Mouse (Mus musculus): ENCODE measurements around the gene Thap4.
"Not testable (repeated sequence)": the region's sequence is repeated elsewhere in the genome, so short reads cannot be mapped to it uniquely, and the experiment has no call there.

Thap4 gene

DNA sequence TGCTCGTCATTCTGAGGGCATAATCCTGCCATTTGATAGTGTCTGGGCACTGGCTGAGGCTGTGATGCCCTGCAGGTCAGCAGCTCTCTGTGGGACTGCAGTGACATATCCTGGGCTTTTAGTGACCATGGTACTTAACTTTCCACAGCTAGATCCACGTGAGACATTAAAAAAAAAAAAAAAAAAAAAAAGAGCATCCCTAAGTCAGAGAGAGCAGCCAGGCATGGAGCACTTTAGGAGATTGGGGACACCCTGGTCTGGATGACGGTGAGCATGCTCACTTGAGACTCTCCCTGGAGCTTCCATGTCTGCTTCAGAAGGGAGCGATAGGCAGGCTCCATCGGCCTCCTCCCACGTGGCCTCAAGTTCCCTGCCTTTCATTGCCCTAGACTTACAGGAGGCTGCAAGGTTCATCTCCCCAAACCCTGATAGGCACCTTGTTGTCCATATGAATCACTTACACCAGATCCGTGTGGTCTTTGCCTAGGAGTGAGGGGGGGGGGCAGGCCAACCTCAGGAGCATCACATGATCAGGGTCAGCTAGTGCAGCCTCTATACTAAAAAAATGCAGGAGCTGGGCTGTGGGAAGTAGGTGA, 64.7 kb downstream of the Thap4 start:
- DNase-seq = no peak

DNA sequence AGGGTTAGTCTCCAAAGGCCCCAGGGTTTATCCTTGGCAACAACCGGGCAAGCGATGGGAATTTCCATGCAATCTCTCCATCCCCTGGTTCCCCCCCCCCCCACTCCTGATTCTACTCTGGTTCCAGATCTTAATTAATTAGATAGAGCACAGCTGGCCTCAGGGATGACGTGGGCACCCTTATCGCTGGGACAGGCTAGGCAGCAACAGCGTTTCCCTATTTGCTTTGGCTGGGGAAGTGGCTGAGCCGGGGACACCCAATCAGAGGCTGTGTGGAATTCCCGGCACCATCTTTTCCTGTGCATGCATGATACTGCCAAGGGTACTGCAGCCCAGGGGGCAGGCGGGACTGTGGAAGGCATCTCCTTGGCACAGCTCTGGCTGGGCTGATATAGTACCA, 66.5 kb downstream of the Thap4 start:
- no peak for DNase-seq

DNA sequence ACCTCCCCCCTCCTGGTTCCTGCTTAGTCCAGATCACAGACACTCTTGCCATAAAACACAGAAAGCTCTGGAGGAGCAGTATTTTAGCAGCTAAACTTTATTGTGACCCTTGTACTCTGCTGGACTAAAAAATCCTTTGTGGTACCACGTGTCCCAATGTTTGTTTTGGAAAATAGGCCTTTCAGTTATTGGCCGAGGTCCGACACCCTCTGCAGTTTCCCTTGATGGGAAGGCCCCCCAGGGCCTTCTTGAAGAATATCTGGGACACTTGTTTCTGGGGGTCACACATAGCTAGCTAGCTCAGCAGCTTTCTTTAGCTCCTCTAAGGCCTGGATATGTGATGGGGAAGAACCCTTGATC, 67.7 kb downstream of the Thap4 start:
- DNase-seq = no peak

DNA sequence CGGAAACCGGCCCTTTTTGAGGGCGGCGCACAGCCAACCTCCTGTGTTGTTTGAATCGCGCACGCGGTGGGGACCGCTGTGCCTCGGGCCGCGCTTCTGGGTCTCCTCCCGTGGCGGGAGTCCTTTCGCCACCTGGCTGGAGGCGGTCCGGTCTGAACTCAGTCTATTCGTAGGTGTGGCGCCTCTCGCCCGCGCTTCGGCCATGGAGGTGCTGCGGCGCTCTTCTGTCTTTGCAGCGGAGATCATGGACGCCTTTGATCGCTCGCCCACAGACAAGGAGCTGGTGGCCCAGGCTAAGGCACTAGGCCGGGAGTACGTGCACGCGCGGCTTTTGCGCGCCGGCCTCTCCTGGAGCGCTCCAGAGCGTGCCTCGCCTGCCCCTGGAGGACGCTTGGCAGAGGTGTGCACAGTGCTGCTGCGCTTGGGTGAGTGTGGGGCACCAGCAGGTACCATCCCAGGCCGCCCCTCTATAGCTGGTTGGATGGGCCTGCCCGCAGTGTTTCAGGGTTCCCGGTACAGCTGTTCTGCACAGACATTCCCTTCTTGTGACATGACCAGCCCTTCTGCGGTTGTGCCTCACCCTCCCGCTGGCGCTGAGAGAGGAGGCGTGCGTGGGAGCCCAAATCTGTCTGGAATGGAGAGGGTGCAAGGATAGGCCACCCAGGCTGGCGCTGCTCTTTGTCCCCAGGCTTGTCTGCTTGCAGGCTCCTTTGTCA, 68.3 kb downstream of the Thap4 start:
- peak; percentile 34 for DNase-seq

- peak; percentile 27 for DNase-seq
Observed at GRCm38 (mm10) chr1:93685401-93686244, 69.0 kb downstream of the Thap4 start, which contains the start of gene Bok. Bok (plus strand) TSS chr1:93685660.

DNA sequence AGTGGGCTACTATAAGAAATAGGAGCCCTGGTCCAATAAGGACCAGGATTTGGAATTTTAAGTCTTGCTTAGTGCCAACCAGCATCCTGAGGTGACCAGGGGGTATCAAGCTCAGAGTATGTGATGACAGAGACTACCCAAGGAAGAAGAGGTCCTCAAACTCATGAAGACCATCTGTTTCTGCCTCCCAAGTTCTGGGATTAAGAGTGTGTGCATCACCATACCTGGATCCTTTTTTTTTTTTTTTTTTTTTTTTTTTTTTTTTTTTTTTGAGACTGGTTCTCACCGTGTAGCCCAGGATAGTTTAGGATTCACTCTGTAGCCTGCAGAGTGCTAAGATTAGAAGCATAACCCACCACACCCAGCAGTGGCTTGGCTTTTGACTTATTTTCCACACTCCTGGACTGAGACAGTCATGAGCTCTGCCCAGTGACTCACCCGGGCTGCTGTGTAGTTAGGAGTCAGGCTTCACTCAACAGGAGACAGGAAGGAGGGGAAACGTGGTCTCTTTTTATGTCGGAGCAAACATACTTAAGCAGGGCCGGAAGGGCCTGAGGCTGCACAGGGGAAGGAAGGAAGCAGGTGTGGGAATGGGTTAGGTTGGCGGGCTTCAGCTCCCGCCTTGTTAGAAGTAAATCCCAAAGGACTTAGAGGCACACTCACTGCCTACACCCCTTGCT, 74.6 kb downstream of the Thap4 start:
- DNase-seq = no peak

DNA sequence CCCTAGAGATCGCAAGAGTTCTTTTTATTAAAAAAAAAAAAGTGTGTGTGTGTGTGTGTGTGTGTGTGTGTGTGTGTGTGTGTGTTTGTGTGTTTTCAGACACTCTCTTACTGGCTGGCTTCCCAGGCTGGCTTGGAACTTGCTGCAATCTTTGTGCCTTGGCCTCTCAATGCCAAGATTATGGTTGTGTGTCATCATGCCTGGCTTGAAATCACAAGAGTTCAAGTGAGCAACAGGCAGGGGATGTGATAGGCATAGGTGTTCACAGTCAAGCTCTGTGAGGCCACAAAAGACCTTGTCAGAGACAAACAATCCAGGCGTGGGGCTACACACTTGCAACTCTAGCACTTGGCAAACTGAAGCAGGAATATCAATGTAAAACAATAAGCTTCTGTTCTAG, 76.3 kb downstream of the Thap4 start:
- DNase-seq = no peak

- no peak for DNase-seq
Observed at GRCm38 (mm10) chr1:93672682-93673081, 82.0 kb downstream of the Thap4 start.

GRCm38 (mm10) chr1:93669941-93670340, 84.7 kb downstream of the Thap4 start:
- DNase-seq = no peak

DNA sequence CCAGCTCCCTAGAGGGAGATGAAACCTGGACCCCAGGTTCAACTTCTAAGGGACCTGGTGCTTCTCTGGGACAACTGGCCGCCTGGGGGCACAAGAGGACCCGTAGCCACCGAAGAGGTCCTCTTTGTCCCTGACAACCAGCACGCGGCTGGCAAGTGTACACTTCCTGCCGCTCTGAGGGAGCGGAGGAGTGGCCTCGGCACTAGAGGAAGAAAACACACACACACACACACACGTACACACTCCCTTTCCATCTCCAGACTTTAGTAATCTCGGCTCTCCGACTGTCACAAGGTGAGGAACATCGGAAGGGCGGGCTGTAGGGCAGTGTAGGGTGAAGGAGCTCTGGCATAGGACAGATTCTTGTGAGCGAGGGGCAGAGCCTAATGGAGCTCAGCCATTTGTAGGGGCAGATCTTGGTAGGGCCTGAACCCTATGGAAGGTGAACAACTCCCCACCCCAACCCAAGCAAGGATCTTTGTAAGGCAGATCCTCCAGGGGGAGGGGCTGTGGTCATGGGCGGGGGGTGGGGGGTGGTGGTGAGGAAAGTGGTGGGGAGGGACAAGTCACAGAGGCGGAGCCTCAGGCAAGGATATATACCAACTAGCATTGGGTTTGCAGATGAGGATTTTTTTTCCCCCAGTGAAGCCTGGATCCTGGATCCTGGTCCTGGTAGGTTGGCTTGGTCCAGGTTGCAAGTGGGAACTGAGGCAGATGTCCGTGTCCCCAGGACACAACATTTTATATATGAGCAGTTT, 85.7 kb downstream of the Thap4 start:
- peak; percentile 45 for DNase-seq

- no peak for DNase-seq
Observed at GRCm38 (mm10) chr1:93667760-93668400, 86.8 kb downstream of the Thap4 start.

DNA sequence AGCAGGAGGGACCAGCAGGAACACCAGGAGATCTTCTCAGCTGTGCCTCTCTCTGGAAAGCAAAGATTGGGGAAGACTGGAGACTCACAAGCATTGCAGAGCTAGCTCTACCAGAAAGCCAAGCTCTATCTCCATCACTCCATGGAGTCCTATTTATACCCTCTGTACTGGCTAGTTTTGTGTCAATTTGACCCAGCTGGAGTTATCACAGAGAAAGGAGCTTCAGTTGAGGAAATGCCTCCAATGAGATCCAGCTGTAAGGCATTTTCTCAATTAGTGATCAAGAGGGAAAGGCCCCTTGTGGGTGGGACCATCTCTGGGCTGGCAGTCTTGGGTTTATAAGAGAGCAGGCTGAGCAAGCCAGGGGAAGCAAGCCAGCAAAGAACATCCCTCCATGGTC, 96.1 kb downstream of the Thap4 start, which contains the start of gene Stk25:
Stk25 (minus strand) TSS at position 101 of the 400 bp plus-strand sequence.
- DNase-seq = not testable (repeated sequence)

GRCm38 (mm10) chr1:93657025-93657360, 97.7 kb downstream of the Thap4 start:
- DNase-seq = no peak

DNA sequence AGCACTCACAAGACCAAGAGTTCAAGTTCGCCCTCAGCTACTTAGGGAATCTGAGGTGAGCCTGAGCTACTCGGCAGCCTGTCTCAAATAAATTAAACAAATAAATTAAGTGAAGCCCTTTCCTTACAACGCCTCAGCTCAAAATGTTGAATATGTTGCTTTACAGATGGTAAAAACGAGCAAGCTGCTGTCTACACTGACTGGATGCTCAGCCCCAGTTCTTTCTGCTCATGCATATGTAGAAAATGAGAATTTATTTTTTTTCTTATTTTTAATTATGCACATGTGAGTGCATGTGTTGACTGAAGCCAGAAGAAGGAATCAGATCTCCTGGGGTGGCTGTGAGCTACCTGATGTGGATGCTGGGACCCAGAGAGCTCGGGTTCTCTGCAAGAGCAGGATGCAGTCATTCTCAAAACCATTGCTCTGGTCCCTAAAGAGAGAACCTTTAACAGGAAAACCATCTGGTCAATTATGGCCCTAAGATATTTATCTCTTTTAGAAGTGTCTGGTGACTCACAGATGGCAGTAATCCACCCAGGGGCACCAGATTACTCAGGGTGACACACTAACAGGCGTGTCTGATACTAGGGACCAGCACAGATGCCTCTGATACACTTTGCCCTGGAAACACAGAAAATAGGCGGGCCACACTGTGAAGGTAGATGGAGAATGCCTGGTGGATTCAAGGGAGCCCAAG, 98.2 kb downstream of the Thap4 start:
- DNase-seq = no peak

DNA sequence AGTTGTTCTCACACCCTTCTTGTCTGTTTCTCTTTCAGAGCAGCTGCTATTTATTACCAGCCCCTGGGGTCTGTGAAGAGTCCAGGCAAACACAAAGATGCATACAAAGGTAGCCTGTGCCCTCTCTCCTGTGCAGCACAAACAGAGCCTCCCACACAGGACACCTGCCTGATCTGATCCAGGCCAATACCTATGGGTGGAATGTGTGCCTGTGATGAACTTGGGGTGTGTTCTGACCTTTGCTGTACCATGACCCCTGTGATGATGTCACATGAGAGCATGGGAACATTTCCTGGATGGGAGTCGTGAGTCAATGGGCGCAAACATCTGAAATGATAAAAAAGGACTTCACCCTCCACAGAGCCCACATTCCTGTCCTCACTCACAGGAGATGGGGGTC, 99.9 kb downstream of the Thap4 start:
- DNase-seq = no peak

DNA sequence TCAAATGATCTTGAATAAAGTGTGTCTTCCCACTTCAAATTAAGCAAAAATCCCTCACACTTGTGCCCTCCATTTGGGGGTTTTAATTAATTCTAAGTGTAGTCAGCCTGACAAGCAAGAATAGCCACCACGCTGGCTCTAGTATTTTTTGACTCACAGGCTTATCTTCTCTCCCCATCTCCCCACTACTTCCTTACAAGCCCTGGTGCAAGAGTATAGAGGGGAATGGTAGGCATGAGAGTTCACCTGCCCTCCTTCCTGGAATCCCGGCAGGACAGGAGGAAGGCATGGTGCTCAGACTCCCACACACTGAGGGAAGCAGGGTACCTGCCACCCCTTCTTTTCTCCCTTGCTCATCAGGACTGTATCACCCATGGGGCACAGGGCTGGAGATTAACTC, 100.4 kb downstream of the Thap4 start:
- DNase-seq = no peak

Data from cerebellum, adult 8-10 months (tissue).